Mouse (Mus musculus) heart, adult 2 months (tissue): ENCODE data around the gene Ercc1. TPM values are rescaled to one million over a fixed set of nuclear protein-coding genes. Genes with fewer than 3 reads are reported as not detected.
A peak's percentile ranks its signal among the peaks of the same experiment; 100 is the strongest.

ENCODE experiments used
- DNase-seq, 2 experiments: peaks; one replicate each; pipeline ENCODE4 v3.0.0; 2021
- H3K27ac ChIP-seq: fragments of 200-600 bp; 2 replicates; pipeline ENCODE4 v1.8.1; 2022
- H3K27me3 ChIP-seq: fragments of 200-500 bp; 2 replicates; pipeline ENCODE4 v1.6.1; 2012; ENCODE audit warnings: mild to moderate bottlenecking, low read length, inconsistent platforms, mixed read lengths; ENCODE audit not compliant: control insufficient read depth, insufficient read depth
- H3K36me3 ChIP-seq: fragments of 200-500 bp; 2 replicates; pipeline ENCODE4 v1.6.1; 2012; ENCODE audit warnings: low read length, inconsistent platforms; ENCODE audit not compliant: control insufficient read depth, insufficient read depth
- H3K4me1 ChIP-seq: fragments of 200-500 bp; 2 replicates; pipeline ENCODE4 v1.6.1; 2011; ENCODE audit warnings: low read length; ENCODE audit not compliant: control insufficient read depth, insufficient read depth
- H3K4me3 ChIP-seq: fragments of 200-600 bp; 2 replicates; pipeline ENCODE4 v1.8.1; 2022
- H3K79me2 ChIP-seq: fragments of 200-500 bp; replicated peaks from 2 replicates; pipeline ENCODE4 v1.6.1; 2012; ENCODE audit warnings: mild to moderate bottlenecking, inconsistent platforms, low read length, moderate library complexity, mixed read lengths; ENCODE audit not compliant: control insufficient read depth, insufficient read depth
- H3K9ac ChIP-seq: fragments of 200-500 bp; 2 replicates; pipeline ENCODE4 v1.6.1; 2012; ENCODE audit warnings: low read depth, mild to moderate bottlenecking, control low read depth, inconsistent platforms, low read length, mixed read lengths
- CTCF ChIP-seq: fragments of 200-600 bp; IDR thresholded peaks from 2 replicates; pipeline ENCODE4 v1.8.1; 2022; ENCODE audit warnings: antibody characterized with exemption, mild to moderate bottlenecking, moderate library complexity
- EP300 ChIP-seq: fragments of 200-500 bp; IDR thresholded peaks from 2 replicates; pipeline ENCODE4 v1.6.1; 2011; ENCODE audit warnings: low read depth, low read length, control low read depth; ENCODE audit not compliant: insufficient read depth
- POLR2A ChIP-seq: fragments of 200-500 bp; IDR thresholded peaks from 2 replicates; pipeline ENCODE4 v1.6.1; 2011; ENCODE audit warnings: mild to moderate bottlenecking, low read depth, low read length, control low read depth; ENCODE audit not compliant: insufficient read depth
- WGBS: fragments of 180-500 bp; shearing (Covaris S2); methylation state at CpG from one replicate; pipeline ENCODE4 v1.1.7; 2018; 5-methylcytosine and 5-hydroxymethylcytosine counted together
- intact Hi-C: fragments of 180-260 bp; cut with DNase I; formaldehyde crosslinking; loops from one replicate; pipeline ENCODE4 v1.15.1; 2025
- polyA plus RNA-seq: library from polyadenylated mRNA; depleted of rRNA; stranded (reverse); fragments of >200 nt; gene quantifications from 2 replicates; pipeline ENCODE4 v1.2.3, GENCODE M21; 2012
- total RNA-seq, 2 experiments: library from RNA; stranded (reverse); gene quantifications; 2 replicates each; pipeline ENCODE4 v1.2.3; 2021

Ercc1 gene
- total and polyA plus RNA-seq, 3 experiments, result 46.8 to 48.6 (median 47.1) TPM

GRCm38 (mm10) chr7:19304501-19305412, 39.8 kb upstream of the Ercc1 start:
- Histone ChIP-seq H3K4me3 (peak overlapping the region; percentile 45), H3K9ac (peak overlapping the region; percentile 56), H3K27ac (no peak overlapping the region; the same call in 1 of the 2 replicates), H3K4me1 (peaks cover 2% of the 10 kb centered on the region), H3K27me3 (no peaks in the 10 kb centered on the region), H3K79me2 (no peaks in the 10 kb centered on the region), H3K36me3 (no peaks in the 10 kb centered on the region)
- 11% methylated on average over 48 of the region's 48 CpGs for WGBS
- no peak for DNase-seq
- TF ChIP-seq POLR2A (no peak), CTCF (no peak), EP300 (no peak)
- intact Hi-C loops, result no loop called here

- H3K79me2 ChIP-seq, result no peaks in the 10 kb centered on the region
- H3K4me3 ChIP-seq, result no peak overlapping the region
- intact Hi-C loops, result no loop called here
- H3K27ac ChIP-seq, result no peak overlapping the region; the same call in 1 of the 2 replicates
- H3K36me3 ChIP-seq, result no peaks in the 10 kb centered on the region
- no peaks in the 10 kb centered on the region for H3K27me3 ChIP-seq
- DNase-seq, result no peak
- no peak for TF ChIP-seq POLR2A
- TF ChIP-seq CTCF, result no peak
- no peak for TF ChIP-seq EP300
- H3K4me1 ChIP-seq, result peaks cover 2% of the 10 kb centered on the region
- 28% methylated on average over 6 of the region's 6 CpGs for WGBS
- H3K9ac ChIP-seq, result no peak overlapping the region
Observed at GRCm38 (mm10) chr7:19305413-19305735, 39.2 kb upstream of the Ercc1 start.

DNA sequence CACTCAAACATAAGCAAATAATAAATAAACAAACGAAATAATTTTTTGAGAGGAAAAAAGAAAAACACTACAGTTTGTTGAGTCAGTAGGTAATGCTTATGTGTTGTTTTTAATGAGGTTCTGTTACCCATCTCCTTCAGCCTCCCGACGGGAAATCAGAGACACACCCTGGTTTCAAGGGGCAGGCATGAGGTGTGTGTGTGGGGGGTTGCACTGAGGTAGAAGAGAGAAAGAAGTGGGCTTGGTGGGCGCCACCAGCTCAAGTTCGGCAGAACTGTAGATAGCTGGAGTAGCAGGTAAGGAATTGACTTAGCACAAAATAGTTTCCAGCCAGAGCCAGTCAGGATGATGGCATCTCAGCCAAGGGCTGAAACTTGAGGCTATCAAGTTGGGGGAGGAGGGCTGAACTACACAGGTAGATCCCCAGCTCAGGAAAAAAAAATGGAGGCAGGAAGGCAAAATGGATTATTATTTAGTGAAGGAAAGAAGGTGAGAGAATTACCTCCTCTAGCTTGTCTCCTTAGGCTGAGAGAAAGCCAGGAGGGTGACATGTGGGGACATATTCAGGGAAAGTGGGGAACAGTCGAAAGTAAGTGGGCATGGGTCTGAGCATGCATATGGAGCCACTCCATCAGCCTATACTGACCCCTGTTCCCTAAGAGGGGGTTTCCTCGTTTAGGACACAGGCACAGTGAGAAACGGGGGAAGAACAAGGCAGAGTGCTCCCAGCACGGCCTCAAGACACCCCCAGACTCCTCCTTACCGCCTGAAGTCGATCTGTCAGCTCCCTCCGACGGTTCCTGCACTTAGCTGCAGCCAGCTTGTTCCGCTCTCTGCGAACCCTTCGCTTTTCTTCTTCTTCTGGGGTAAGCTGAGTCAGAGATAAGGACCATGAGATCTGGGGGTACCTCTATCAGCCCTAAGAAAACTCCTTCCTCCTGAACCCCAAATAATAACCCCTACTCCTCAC, 38.5 kb upstream of the Ercc1 start:
- 65% methylated on average over 16 of the region's 16 CpGs for WGBS

DNA sequence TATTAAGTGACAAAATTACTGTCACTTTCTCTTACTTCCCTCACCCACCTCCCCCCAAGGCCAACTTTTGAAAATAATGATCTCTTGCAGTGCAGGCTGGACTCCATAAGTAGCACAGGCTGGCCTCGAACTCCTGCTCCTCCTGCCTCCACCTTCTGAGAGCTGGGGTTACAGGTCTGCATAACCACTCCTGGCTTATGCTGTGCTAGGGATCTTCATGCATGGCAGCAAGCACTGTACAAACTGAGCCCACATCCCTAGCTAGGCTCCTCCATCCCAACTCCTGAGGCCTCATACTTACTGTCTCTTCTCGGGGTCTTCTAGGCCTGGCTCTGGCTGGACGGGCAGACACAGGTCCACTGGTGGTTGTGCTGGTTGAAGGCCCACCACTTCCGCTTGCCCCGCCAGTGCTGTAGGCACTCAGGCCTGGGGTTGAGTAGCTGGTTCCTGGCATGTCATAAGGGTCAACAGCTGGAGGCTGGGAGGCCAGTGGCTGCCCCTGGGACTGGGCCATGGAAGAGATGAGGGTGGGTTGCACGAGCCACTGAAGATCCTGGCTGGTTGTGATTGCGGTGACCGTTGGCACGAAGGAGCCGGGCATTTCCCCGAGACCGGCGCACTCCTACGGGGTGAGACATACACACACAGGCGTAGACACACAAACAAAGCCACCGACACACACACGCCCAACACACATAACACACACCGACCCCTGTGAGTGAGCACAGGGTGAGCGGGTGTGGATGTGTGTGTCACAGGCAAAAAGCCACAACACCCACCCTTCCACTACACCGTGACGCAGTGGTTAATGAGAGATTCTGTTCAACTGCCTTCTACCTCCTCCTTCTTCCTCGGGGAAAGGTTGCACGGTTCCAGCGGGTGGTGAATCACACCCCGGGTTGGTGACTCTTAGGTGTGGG, 37.5 kb upstream of the Ercc1 start:
- TF ChIP-seq EP300, result no peak
- no peak for TF ChIP-seq CTCF
- no peak for TF ChIP-seq POLR2A
- no peak overlapping the region for H3K4me3 ChIP-seq
- no peak overlapping the region for H3K27ac ChIP-seq
- H3K9ac ChIP-seq, result no peak overlapping the region
- H3K4me1 ChIP-seq, result 0 out of 2 replicates have a peak, but pooled peaks cover 1% of the 10 kb centered on the region
- intact Hi-C loops, result no loop called here
- H3K79me2 ChIP-seq, result no peaks in the 10 kb centered on the region
- no peak for DNase-seq
- no peaks in the 10 kb centered on the region for H3K27me3 ChIP-seq
- H3K36me3 ChIP-seq, result no peaks in the 10 kb centered on the region
- WGBS, result 74% methylated on average over 25 of the region's 25 CpGs

More for the DNA sequence above, 38.5 kb upstream of the Ercc1 start:
- Histone ChIP-seq H3K27ac (no peak overlapping the region), H3K9ac (no peak overlapping the region), H3K4me3 (no peak overlapping the region), H3K27me3 (no peaks in the 10 kb centered on the region), H3K79me2 (no peaks in the 10 kb centered on the region), H3K4me1 (peaks cover 3% of the 10 kb centered on the region), H3K36me3 (no peaks in the 10 kb centered on the region)
- no peak for DNase-seq
- intact Hi-C loops, result no loop called here
- TF ChIP-seq CTCF, result no peak

GRCm38 (mm10) chr7:19307739-19308453, 36.7 kb upstream of the Ercc1 start:
- Histone ChIP-seq H3K36me3 (no peaks in the 10 kb centered on the region), H3K4me1 (0 out of 2 replicates have a peak, but pooled peaks cover 1% of the 10 kb centered on the region), H3K79me2 (no peaks in the 10 kb centered on the region), H3K4me3 (peak overlapping the region; percentile 84), H3K27me3 (no peaks in the 10 kb centered on the region), H3K27ac (peak overlapping the region; percentile 95), H3K9ac (peak overlapping the region; percentile 70)
- no peak for TF ChIP-seq EP300
- TF ChIP-seq POLR2A, result no peak
- no peak for TF ChIP-seq CTCF
- DNase-seq, result peak in 1 of 2 experiments; percentile 84
- 3% methylated on average over 18 of the region's 18 CpGs for WGBS
- intact Hi-C loops, result no loop called here
